Mouse (Mus musculus): ENCODE results near the gene Rbfox3.

Gene Rbfox3

DNA sequence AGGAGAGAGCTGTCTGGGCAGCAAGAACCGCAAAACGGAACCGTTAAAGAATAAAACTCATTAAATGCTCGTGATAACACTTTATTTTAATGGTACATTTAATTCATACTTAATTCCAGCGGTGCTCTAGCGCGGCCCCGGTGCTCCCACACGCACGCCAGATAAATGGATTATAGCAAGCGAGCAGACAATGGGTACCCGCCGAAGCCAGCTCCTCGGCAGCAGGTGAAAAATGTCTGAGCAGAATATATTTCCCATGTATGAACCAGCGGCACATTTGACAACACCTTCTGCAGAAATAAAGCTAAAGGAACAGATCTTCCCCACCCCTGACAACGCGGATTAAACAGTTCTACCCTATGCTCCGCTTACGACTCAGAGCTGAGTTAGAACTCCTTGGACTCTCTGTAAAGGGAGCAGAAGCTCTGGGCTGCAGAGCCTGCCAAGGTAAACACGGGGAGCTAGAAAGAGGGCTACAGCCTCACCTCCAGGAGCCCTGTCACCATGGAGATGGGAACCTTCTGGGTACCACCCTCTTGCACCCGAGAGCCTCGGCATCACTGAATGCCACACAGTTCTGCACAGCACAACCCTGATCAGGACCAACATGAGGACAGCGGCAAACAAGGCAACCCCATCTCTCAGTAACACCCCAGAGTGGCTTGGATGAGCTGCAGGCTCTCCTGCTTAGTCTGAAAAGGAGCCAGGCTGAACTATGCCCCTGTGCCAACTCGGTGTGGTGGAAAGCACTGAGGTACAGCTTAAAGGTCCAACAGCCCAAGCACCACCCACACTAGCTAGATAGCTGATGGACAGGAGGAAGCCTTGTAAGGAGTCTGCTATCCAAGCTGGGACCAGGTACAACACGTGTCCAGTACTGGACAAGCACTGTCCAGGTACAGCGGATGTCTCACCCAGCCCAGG is 196.5 kb downstream of the Rbfox3 start:
- DNase-seq, result no peak

DNA sequence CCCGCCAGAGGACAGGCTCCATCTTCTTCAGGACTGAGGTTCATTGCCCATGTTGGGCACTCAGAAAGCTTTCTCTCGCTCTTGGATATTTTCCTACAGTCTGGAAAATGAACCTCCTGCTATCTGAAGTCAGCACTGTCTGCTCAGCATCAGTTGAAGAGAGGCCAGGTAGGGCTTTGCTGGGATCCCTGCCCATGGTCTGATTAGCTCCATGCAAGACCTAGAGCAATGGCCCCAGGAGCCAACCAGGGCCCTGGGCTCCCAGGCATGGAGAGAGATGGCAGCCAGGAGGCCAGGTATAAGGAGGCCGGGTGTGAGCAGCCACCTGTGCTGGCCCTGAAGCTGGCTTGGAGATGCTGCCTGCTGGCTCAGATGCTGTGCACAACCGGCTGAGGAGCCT is 198.6 kb downstream of the Rbfox3 start:
- no peak for DNase-seq

DNA sequence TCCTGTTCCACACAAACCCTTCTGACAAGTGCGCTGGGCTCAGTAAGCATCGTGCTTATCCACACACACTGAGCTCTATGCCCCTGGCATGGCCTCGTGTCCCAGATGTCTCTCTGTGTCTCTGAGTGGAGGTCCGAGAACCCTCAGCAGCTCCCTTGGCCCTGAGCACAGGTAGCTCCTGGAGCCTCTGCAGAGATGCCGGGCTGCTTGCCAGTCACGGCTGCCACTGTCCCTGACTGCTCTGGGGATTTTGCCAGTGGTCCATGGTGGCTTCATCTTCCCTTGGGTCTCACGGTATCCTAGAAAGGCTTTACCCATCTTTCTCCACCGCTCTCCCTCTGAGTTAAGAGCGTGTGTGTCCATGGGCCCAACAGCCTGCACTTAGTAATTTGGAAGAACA is 199.3 kb downstream of the Rbfox3 start:
- DNase-seq, result no peak

DNA sequence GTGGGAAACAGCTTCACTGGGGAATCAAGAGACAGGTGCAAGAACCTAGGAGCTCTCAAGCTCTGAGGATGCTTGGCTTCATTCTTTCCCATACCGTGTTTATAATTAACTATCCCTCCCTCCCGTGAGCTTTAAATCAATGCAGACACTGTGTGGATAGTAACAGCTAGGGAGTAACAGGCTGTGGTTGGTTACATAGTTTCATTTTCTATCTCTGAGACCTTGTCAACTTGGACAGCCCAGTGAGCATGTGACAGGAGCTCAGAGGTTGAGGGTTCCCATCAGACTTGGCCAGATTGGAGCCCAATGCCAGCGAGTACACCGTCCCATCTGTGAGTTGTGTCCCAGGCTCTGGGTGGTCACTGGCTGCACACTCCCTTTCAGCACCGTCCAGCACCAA is 201.4 kb downstream of the Rbfox3 start:
- no peak for DNase-seq

DNA sequence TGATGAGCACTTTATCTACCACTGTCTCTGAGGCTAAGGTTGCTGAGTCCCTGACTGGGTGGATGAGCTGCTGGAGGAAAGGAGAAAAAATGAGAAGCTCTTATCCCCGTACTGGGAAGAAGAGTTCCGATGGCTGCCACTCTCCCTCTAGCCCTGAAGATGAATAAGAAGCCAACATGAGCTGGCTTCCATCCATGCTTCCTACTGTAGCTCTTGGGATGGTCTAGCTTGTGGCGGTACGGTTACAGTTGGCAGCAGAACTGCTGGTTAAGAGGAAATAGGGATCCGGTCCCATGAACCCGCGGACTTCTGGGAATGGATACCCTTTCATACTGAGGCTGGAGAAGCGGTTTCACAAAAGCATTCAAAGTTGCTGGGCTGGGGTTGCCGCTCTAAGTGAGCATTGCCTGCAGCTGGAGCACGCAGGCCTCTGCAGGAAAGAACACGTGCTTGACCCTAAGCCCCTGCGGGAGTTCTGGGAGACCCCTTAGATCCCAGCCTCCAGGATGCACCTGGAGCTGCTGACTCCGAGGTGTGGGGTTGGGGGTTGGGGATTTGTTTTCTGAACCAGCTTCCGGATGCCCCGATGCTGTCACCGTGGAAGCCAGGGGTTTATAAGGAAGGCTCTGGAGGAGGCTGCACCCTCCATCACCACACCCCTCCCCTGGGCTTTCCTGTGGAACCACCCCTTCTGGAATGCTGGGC is 215.0 kb downstream of the Rbfox3 start:
- no peak for DNase-seq

DNA sequence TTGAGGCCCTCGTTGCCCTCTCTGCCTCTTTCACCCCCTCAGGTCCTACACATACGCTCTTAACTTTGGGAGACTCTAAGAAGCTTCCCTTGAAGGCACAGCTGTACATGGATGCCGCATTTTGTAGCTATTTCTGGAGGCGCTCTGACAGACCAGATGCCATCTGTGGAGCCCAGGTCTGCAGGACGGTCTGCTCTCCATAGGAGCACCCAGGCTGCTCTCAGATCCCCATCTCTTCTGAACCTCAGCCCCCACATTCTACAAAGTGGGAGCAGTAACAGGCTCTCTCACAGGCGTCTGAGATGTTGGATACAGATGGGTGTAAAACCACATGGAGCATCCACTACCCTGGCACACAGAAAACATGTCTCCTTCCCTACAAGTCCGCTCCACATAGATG is 218.1 kb downstream of the Rbfox3 start:
- peak; percentile 23 for DNase-seq

DNA sequence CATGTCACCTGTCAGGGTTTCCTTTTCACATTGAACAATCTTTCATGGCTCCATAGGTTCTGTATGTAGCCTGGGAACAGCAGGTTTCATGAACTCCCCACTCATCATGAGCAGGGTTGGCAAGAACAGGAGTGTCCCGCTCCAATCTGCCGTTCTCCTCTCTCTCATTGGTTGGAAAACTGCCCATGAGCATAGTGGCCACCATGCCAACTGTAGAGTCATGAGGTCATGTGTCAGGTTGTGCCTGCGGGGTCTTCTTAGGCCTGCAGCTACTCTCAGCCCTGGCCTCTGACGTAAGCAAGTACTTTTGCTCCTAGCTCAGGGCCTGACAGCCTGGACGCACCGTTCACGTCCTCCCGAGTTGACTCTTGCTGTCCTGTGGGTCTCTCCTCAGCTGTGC is 221.1 kb downstream of the Rbfox3 start:
- no peak for DNase-seq

DNA sequence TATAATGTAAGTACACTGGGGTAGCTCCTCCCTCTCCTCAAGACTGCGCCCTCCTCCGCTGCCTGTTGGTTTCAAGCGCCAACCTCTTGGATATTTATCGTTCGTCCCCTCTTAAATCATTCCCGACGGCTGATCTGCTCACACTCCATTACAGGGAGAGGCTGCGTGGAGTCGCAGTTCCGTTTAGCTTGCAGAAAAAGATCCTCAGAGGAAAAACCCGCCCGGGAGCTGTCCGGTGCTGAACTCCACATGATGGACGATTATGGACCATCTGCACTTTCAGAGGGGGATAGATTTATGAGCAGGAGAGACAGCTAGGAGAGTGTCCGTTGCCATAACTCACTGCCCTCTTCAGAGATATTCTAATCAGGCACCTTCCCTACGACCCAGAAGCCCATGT is 226.0 kb downstream of the Rbfox3 start:
- no peak for DNase-seq

DNA sequence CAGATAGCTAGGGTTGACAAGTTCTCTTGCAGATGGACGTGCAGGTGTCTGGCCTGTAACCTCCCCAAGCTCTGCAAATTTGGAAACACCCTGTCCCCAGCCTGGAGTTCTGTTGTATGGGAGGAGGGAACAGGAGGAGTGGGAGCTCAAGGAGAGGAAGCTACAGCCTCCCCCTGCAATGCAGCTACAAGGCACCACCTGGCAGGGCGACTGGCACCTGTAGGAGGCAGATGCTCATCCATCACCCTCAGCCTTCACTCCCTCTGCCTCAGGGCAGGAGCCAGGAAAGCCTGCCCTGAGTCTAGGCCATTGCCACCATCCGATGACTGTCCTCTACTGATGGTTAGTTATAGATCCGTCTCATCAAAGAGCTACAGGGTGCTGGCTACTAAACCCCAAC is 226.7 kb downstream of the Rbfox3 start:
- DNase-seq, result no peak

DNA sequence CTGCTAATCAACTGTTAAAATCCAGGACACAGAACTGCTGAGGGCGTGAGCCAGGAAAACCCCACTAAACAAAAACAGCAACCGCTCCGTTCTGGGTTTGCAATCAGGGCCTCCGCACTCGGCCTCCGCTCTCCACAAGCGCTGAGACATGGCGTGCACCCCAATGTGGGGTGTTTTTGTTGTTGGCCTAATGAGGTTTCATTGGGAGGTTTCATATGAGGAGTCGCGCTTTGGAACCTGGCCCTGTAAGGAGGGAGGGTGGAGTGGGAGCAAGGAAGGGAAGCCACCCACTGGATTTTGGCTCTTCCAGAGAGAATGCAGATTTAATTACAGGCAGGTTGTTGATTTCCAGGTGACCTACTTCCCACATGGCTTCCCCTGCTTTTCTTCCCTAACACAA is 230.7 kb downstream of the Rbfox3 start:
- peak; percentile 34 for DNase-seq

DNA sequence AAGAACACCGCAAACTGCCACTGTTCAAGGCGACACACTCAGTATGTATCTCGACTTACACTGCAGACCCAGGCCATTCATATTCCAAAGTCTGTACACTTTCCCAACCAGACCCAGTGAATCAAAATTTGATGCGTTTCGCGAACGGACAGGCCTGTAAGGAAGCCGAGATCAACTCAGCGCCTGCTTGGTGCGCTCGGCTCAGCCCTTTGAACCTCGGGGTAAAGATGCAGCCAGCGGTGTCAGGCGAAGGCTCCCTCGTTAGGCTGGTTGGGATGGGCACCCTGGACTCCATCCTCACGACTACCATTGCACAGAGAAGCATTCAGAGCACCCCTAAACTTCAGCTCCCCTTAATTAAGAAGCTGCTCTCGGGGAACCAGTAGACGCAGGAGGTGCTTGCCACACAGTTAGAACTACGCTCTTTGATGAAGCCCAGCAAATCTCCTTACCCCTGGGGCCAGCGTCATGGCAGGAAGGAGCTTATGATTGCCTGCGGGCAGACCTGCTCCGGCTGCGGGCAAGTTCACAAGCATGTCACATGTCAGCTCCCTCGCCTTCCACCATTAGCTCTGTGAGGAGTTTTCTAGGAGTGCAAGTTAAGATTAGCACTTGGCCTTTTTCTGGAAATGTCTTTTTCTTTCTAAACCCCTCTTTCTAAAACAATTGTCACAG is 231.5 kb downstream of the Rbfox3 start:
- no peak for DNase-seq

DNA sequence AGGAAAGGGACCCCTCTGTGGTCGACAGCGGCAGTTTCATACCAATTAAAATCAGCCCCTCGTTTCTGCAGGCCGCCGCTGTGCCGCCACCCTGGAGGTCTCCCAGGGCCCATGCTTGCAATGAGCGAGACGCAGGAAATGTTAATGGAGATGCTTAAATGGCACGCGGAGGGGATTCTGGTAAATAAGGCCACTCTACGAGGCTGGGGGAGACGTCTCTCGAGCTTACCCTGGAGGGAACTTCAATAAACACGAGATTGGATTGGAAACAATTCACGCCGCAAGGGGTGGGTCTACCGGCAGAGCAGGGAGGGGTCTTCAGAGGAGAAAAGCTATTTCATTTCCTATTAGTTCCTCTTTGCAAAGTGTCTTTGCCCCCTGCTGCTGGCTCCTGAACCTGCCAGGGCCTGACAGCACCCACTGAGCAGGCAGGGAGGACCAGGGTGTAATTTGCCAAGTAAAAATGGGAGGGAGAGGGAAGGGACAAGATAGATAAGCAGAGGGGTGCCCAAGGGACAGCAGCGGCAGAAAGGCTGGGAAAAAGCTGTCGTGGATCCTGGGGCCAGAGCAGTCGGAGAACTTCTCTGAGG is 232.8 kb downstream of the Rbfox3 start:
- DNase-seq, result no peak

DNA sequence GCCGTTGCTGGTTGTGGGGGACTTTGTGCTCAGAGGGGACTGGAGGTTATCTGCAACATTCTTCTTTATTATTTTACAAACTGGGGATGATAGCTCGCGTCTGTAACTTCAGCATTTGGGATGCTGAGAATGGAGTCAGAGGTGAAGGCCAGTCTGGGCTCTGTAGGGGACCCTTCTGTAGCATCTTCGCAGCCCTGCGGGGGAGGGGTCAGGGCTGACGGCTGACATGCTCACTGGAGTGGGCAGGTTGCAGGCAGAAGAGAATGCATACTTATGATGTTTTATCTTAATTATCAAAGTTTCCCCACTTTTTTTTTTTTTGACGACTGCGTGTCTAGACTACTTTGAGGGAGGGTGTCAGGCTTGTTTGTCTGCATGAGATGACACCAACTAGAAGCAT is 234.1 kb downstream of the Rbfox3 start:
- no peak for DNase-seq

DNA sequence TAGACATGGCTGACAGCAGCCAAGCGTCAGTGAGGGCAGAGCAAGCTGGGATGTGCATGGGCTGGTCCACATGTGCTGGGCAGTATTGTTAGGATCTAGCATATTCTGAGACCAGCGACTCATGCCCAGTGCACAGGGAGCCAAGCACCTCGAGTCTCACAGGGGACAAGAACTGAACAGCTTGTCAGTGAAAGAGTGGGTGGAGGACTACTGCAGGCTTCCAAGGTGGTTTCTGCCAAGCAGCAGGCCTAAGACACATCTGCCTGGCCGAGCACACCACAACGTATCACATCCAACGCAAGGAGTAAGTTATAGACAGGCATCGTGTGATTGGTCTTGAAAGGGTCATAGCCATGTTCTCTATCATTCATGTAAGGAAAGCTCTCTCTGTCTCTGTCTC is 235.0 kb downstream of the Rbfox3 start:
- no peak for DNase-seq

DNA sequence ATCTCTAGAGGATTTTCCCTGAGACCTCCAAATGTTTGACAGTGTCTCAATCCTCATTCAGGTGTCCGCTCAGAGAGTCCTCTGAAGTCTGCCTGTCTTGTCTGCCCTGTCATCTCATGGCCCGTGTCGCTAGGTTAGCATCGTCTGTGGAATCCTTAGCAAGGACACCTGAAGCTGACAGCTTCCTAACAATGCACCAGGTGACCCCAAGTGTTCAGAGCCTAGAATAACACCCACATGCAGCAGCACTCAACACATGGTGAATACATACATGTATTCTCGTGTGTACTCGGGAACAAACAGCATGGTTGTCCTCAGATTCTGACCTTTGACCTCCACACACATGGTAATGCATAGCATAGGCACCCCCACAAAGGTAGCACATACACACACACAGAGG is 239.4 kb downstream of the Rbfox3 start:
- no peak for DNase-seq

DNA sequence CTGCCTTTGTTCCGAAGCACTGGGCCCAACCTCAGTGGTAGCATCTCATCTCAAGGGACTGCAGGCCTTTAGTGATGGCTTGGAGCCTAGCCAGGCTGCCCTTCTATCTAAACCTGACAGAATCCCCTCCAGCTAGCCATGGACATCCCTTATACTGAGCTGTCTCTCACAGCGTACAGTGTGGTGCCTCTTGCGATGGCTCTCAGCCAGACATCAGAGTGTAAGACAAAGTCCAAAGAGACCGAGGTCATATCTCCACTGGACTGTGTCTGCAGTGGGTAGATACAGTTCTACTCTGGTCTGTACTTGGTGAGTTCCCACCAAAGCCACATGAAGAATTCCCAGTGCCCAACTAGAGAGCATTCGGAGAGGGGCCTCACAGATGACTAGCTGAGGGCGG is 240.2 kb downstream of the Rbfox3 start:
- DNase-seq, result no peak

DNA sequence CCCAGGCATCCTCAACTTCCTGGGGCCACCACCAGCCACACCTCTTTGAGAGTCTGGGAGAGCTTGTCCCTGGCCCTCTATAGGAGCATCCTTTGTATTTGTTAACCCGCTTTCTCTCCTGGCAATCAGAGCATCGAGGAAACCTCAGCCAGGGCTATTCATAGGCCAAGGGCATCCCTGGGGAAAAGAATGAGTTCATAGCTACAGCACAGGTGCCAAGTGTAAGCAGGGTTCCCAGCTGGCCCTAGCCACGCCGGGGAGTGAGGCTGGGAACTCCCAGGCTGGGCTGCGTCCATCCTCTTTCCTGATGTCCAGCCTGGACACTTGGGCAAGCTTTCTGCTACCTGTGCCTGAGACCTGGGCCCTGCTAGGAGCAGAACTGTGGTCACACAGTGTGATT is 241.6 kb downstream of the Rbfox3 start:
- DNase-seq, result no peak

DNA sequence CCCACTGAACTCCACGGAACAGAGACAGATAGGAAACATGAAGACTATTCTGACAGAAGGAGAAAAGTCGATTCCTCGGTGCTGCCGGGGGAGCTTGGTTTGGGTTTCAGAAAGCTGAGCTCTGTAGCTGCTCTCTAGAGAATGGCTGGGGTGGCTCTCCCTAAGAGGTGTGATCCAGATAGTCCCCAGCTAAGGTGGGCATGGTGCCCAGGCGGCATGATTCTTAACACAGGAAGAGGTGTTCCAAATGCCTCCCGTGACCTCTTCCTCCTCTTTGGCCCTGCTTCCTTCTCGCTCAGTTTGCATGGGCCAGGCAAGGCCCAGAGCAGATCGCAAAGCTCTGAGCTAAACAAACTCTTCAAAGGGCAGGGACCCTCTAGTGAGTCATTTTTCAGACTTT is 243.0 kb downstream of the Rbfox3 start:
- DNase-seq, result no peak

DNA sequence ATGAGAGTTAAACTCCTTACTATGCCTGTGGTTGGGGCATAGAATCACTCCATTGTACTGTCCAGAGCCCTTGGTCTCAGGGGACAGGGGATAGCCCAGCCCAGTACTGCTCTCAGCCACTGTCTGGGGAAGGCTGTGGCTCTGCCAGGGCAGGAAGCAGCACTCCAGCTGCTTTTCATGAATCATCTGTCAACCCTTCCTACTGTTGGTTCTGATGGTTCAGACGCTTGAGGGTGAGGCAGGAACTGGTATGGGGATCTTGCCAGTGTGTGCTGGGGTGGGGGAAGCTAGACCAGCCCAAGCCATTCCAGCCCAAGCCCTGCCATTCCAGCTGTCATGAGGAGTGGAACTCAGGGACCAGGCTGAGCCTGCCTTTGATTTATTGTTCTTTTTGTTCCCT is 243.5 kb downstream of the Rbfox3 start:
- no peak for DNase-seq

DNA sequence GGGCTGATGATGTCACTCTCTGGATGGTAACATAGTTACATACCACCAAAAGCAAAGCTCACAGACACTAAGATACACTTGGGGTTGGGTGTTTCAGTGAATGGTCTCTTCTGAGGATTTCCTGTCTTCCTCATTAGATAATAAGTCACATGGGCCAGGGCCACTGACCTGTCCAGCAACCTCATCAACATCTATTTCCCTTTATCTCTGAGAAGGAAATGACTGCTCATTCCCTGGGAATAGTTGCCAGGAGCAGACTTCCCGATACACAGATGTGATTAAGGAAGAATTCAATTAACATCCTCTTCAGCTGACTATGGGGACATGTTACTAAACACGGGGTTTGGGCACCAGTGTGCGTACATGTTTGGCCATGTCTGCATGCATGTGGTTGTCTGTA is 245.2 kb downstream of the Rbfox3 start:
- DNase-seq, result no peak

DNA sequence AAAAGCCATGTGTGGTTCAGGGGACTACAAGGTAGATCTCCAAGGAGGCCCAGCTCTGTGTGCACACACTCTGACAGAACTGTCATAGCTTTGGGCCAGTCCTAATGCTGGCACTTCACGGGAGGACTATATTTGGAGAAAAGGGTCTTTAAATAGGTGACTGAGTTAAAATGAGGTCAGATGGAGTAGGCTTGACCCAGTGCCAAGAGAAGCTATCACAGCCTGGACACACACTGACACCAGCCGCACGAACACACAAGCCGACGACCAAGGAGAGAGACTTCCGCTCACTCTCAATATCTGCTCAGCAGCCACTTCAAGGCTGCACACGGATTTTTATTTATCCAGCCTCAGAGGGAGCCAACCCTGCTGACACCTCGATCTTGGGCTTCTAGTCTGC is 248.1 kb downstream of the Rbfox3 start:
- no peak for DNase-seq

DNA sequence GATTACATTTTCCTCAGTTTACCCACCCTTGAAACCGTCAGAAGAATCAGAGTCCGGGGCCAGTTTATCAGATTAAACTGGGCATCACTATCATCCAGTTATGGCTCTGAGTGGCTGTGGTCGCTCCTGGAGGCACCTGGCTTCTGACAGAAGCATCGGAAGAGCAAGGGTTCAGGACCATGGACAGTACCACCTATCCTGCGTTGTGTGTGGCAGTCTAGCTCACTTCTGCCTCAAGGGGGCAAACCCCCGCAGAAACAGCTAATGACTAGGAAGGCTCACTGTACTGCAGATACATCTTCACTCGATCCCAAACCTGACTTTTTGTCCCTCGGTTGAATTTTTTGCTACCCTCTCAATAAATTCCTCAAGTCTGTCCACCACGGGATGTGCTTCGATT is 252.1 kb downstream of the Rbfox3 start:
- no peak for DNase-seq

DNA sequence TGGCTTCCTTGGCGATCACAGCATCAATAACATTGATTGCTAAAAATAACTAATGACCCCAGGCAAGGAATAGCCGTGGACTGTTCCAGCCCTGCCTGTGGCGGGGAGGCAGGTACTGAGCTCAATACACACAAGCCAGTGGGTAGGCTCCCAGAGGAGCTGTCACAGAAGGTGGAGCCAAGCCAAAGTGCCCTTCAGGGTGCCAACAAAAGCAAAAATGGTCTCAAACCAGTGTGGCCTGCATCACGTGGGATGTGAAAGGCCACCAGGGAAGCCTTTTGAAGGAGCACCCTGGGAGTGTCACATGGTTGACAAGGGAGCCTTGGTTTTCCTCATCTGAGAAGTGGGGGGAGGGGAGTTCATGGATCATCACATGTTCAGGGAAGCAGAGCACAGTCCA is 255.6 kb downstream of the Rbfox3 start:
- no peak for DNase-seq
